Mouse (Mus musculus) effector memory CD4-positive, alpha-beta T cell, adult 7 months (primary cell): ENCODE results near the gene Lrpprc. TPM values are rescaled to one million over a fixed set of nuclear protein-coding genes. Genes with fewer than 3 reads are reported as not detected.

Source experiments
- polyA plus RNA-seq: library from polyadenylated mRNA; unstranded; fragments of 100-300 nt; shearing (Covaris generic); gene quantifications from one replicate; pipeline ENCODE4 v1.2.1, GENCODE M21; 2017

Lrpprc gene
- 28.7 TPM for polyA plus RNA-seq

GRCm38 (mm10) chr17:84790447-84791098 is at the start of gene Lrpprc:
TSS of gene Lrpprc (minus strand) at chr17:84790789.

GRCm38 (mm10) chr17:84682734-84683717 is 107.6 kb downstream of the Lrpprc start, which contains the start of gene Abcg5:
TSS of gene Abcg5 (minus strand) at chr17:84683011.

DNA sequence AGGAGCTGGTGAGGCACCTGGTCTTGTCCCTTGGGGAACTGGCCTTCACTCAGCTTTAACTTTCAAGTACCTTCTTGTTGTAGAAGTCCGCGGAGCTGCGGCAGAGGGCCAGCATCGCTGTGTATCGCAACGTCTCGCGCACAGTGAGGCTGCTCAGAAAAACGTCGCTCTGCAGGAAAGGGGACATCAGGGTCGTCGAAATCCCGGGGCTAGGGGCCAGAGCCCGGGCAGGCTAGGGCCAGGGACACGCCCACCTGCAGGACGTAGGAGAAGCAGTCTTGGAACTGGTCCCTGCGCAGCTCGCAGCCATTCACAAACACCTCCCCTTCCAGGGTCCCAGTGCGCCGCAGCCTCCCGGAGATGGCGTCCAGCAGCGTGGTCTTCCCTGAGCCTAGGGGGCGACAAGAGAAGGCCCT is 114.6 kb downstream of the Lrpprc start, which contains the start of gene Abcg8:
Gene Abcg8, plus strand, starts transcription at position 352 of the 416 bp plus-strand sequence.

Other genes with a start within 250 kb of the Lrpprc start
- gene Dync2li1, start 164.3 kb downstream of the Lrpprc start, polyA plus RNA-seq: 2.3 TPM
- not detected for gene Abcg8, start 114.5 kb downstream of the Lrpprc start, polyA plus RNA-seq
- gene Abcg5, start 107.8 kb downstream of the Lrpprc start, polyA plus RNA-seq: not detected
- gene Ppm1b, start 166.0 kb upstream of the Lrpprc start, polyA plus RNA-seq: 124 TPM
- 0.44 TPM for gene Slc3a1, start 237.6 kb upstream of the Lrpprc start, polyA plus RNA-seq